Mouse (Mus musculus): Measurements from ENCODE around the gene Lrrc38.

The Lrrc38 gene

GRCm38 (mm10) chr4:143366415-143367041 lies 17.0 kb downstream of the Lrrc38 start:
- Histone ChIP-seq H3K27me3 (ENCODE audit: insufficient read depth, low read length) (peaks cover 18% of the 10 kb centered on the region), H3K4me1 (replicated peaks; ENCODE audit: low read depth, low read length) (no peaks in the 10 kb centered on the region), H3K9me3 (ENCODE audit: low read length) (no peaks in the 10 kb centered on the region), H3K36me3 (ENCODE audit: insufficient read depth, low read length) (no peaks in the 10 kb centered on the region), H3K4me3 (replicated peaks; ENCODE audit: low read length) (no peak overlapping the region)
- TF ChIP-seq CTCF (conservative IDR thresholded peaks at IDR 0.05; ENCODE audit: low read length) (no peak), NANOG (IDR thresholded peaks at IDR 0.05; ENCODE audit: borderline replicate concordance, low read length) (no peak), POU5F1 (IDR thresholded peaks at IDR 0.05; ENCODE audit: borderline replicate concordance, low read length) (no peak)

GRCm38 (mm10) chr4:143379480-143379879 lies 29.9 kb downstream of the Lrrc38 start:
- no peak overlapping the region for H3K4me3 ChIP-seq (replicated peaks; ENCODE audit: low read length)
- TF ChIP-seq POU5F1 (IDR thresholded peaks at IDR 0.05; ENCODE audit: borderline replicate concordance, low read length) (no peak), CTCF (conservative IDR thresholded peaks at IDR 0.05; ENCODE audit: low read length) (no peak), NANOG (IDR thresholded peaks at IDR 0.05; ENCODE audit: borderline replicate concordance, low read length) (no peak)
- no peaks in the 10 kb centered on the region for H3K36me3 ChIP-seq (ENCODE audit: insufficient read depth, low read length)
- peaks cover 23% of the 10 kb centered on the region for H3K4me1 ChIP-seq (replicated peaks; ENCODE audit: low read depth, low read length)
- H3K9me3 ChIP-seq (ENCODE audit: low read length): no peaks in the 10 kb centered on the region
- no peaks in the 10 kb centered on the region for H3K27me3 ChIP-seq (ENCODE audit: insufficient read depth, low read length)

GRCm38 (mm10) chr4:143379931-143380715 lies 30.6 kb downstream of the Lrrc38 start:
- Histone ChIP-seq H3K9me3 (ENCODE audit: low read length) (no peaks in the 10 kb centered on the region), H3K4me3 (replicated peaks; ENCODE audit: low read length) (no peak overlapping the region), H3K4me1 (replicated peaks; ENCODE audit: low read depth, low read length) (peaks cover 23% of the 10 kb centered on the region), H3K36me3 (ENCODE audit: insufficient read depth, low read length) (no peaks in the 10 kb centered on the region), H3K27me3 (ENCODE audit: insufficient read depth, low read length) (no peaks in the 10 kb centered on the region)
- TF ChIP-seq POU5F1 (IDR thresholded peaks at IDR 0.05; ENCODE audit: borderline replicate concordance, low read length): no peak
- no peak for TF ChIP-seq CTCF (conservative IDR thresholded peaks at IDR 0.05; ENCODE audit: low read length)
- no peak for TF ChIP-seq NANOG (IDR thresholded peaks at IDR 0.05; ENCODE audit: borderline replicate concordance, low read length)

- H3K4me3 ChIP-seq (replicated peaks; ENCODE audit: low read length): no peak overlapping the region
- H3K4me1 ChIP-seq (replicated peaks; ENCODE audit: low read depth, low read length): peaks cover 23% of the 10 kb centered on the region
- H3K9me3 ChIP-seq (ENCODE audit: low read length): no peaks in the 10 kb centered on the region
- no peak for TF ChIP-seq NANOG (IDR thresholded peaks at IDR 0.05; ENCODE audit: borderline replicate concordance, low read length)
- TF ChIP-seq CTCF (conservative IDR thresholded peaks at IDR 0.05; ENCODE audit: low read length): peak; percentile 100
- H3K36me3 ChIP-seq (ENCODE audit: insufficient read depth, low read length): no peaks in the 10 kb centered on the region
- no peaks in the 10 kb centered on the region for H3K27me3 ChIP-seq (ENCODE audit: insufficient read depth, low read length)
These were observed 31.1 kb downstream of the Lrrc38 start for GRCm38 (mm10) chr4:143380716-143381004.

- Histone ChIP-seq H3K4me3 (replicated peaks; ENCODE audit: low read length) (no peak overlapping the region), H3K9me3 (ENCODE audit: low read length) (no peaks in the 10 kb centered on the region), H3K27me3 (ENCODE audit: insufficient read depth, low read length) (no peaks in the 10 kb centered on the region; the same call in 1 of the 2 replicates), H3K4me1 (replicated peaks; ENCODE audit: low read depth, low read length) (peaks cover 23% of the 10 kb centered on the region), H3K36me3 (ENCODE audit: insufficient read depth, low read length) (no peaks in the 10 kb centered on the region)
- TF ChIP-seq NANOG (IDR thresholded peaks at IDR 0.05; ENCODE audit: borderline replicate concordance, low read length): no peak
- TF ChIP-seq CTCF (conservative IDR thresholded peaks at IDR 0.05; ENCODE audit: low read length): no peak
- no peak for TF ChIP-seq POU5F1 (IDR thresholded peaks at IDR 0.05; ENCODE audit: borderline replicate concordance, low read length)
These were observed 32.6 kb downstream of the Lrrc38 start for GRCm38 (mm10) chr4:143382163-143382562.

GRCm38 (mm10) chr4:143383646-143384045 lies 34.1 kb downstream of the Lrrc38 start:
- TF ChIP-seq NANOG (IDR thresholded peaks at IDR 0.05; ENCODE audit: borderline replicate concordance, low read length): no peak
- TF ChIP-seq CTCF (conservative IDR thresholded peaks at IDR 0.05; ENCODE audit: low read length): peak; percentile 92
- no peaks in the 10 kb centered on the region for H3K9me3 ChIP-seq (ENCODE audit: low read length)
- H3K27me3 ChIP-seq (ENCODE audit: insufficient read depth, low read length): no peaks in the 10 kb centered on the region; the same call in 1 of the 2 replicates
- no peaks in the 10 kb centered on the region for H3K36me3 ChIP-seq (ENCODE audit: insufficient read depth, low read length)
- H3K4me3 ChIP-seq (replicated peaks; ENCODE audit: low read length): no peak overlapping the region
- peaks cover 23% of the 10 kb centered on the region for H3K4me1 ChIP-seq (replicated peaks; ENCODE audit: low read depth, low read length)

GRCm38 (mm10) chr4:143388955-143389702 lies 39.6 kb downstream of the Lrrc38 start:
- peaks cover 9% of the 10 kb centered on the region for H3K27me3 ChIP-seq (ENCODE audit: insufficient read depth, low read length)
- TF ChIP-seq NANOG (IDR thresholded peaks at IDR 0.05; ENCODE audit: borderline replicate concordance, low read length) (no peak), POU5F1 (IDR thresholded peaks at IDR 0.05; ENCODE audit: borderline replicate concordance, low read length) (no peak), CTCF (conservative IDR thresholded peaks at IDR 0.05; ENCODE audit: low read length) (no peak)
- H3K4me1 ChIP-seq (replicated peaks; ENCODE audit: low read depth, low read length): peaks cover 3% of the 10 kb centered on the region
- H3K9me3 ChIP-seq (ENCODE audit: low read length): no peaks in the 10 kb centered on the region
- 0 out of 2 replicates have a peak overlapping the region, but pooled peaks have one; percentile 37 for H3K4me3 ChIP-seq (replicated peaks; ENCODE audit: low read length)
- no peaks in the 10 kb centered on the region for H3K36me3 ChIP-seq (ENCODE audit: insufficient read depth, low read length)

GRCm38 (mm10) chr4:143394181-143394580 lies 44.6 kb downstream of the Lrrc38 start, which contains the start of gene Pramel1:
Pramel1 (plus strand) TSS chr4:143394428.
- Histone ChIP-seq H3K9me3 (ENCODE audit: low read length) (no peaks in the 10 kb centered on the region), H3K36me3 (ENCODE audit: insufficient read depth, low read length) (no peaks in the 10 kb centered on the region), H3K4me3 (replicated peaks; ENCODE audit: low read length) (0 out of 2 replicates have a peak within 1 kb of the TSS, but pooled peaks have one; percentile 10), H3K4me1 (replicated peaks; ENCODE audit: low read depth, low read length) (no peaks in the 10 kb centered on the region; the same call in 1 of the 2 replicates), H3K27me3 (ENCODE audit: insufficient read depth, low read length) (peaks cover 39% of the 10 kb centered on the region)
- TF ChIP-seq NANOG (IDR thresholded peaks at IDR 0.05; ENCODE audit: borderline replicate concordance, low read length): no peak
- no peak for TF ChIP-seq POU5F1 (IDR thresholded peaks at IDR 0.05; ENCODE audit: borderline replicate concordance, low read length)
- no peak for TF ChIP-seq CTCF (conservative IDR thresholded peaks at IDR 0.05; ENCODE audit: low read length)

Data from E14TG2a.4 (cell line).